Mouse (Mus musculus): ENCODE measurements around the gene Ildr2.

GRCm38 (mm10) chr1:166293086-166293485, 39.1 kb downstream of the Ildr2 start:
- TF ChIP-seq CTCF (IDR thresholded peaks at IDR 0.05; ENCODE audit: borderline replicate concordance, insufficient read depth, low read depth, low read length) = no peak
- no peak for TF ChIP-seq POLR2A (IDR thresholded peaks at IDR 0.05; ENCODE audit: borderline replicate concordance, insufficient read depth, low read length)
